Mouse (Mus musculus): ENCODE results near the gene Kcnq4.

Kcnq4 gene

GRCm38 (mm10) chr4:120747941-120748866, at the start of gene Kcnq4:
Gene Kcnq4, minus strand, starts transcription at chr4:120748612.
- peak; percentile 39 for DNase-seq (ENCODE audit: low spot score)

GRCm38 (mm10) chr4:120796687-120797086, 48.3 kb upstream of the Kcnq4 start:
- DNase-seq (ENCODE audit: low spot score): no peak

- DNase-seq (ENCODE audit: low spot score): no peak
Measured at GRCm38 (mm10) chr4:120795646-120796045, 47.2 kb upstream of the Kcnq4 start.

DNA sequence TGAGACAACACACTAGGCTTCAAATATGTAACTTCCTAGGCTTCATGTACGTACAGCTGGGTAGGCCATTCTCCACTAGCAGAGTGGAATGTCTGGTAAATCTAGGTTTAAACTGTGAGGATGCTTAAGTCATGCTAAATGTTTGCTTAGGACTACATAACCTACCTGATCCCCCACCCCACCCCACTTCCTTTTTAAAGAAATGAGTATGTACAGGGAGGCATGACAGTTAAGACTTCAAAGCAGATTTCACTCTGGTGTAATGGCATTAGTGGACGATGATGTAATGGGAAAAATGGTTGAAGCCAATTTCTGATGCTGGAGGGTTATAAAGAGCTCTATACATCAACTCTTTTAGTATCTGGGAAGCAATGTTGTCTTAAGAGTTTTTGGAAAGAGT, 44.5 kb upstream of the Kcnq4 start:
- no peak for DNase-seq (ENCODE audit: low spot score)

- no peak for DNase-seq (ENCODE audit: low spot score)
Measured at GRCm38 (mm10) chr4:120790027-120790426, 41.6 kb upstream of the Kcnq4 start.

DNA sequence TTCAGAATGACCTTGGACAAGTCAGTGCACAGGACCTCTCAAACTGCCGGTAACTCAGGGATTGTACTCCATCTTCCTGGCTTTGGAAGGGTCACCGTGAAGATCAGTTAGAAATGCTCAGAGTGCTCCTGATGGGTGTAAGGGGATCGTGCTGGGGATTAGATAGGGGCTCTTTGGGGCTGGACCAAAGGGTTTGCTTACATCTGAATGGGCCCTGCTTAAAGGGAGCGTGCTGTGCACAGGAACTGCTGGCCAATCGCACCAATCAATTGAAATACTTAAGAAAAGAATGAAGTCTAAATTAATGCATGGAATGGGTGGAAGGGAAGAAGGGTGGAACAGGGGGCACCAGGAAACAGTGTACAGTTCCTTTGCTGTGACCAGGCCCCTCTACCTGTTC, 7.4 kb upstream of the Kcnq4 start:
- no peak for DNase-seq (ENCODE audit: low spot score)

GRCm38 (mm10) chr4:120755299-120755698, 6.9 kb upstream of the Kcnq4 start:
- peak; percentile 89 for DNase-seq (ENCODE audit: low spot score)

- DNase-seq (ENCODE audit: low spot score): peak; percentile 35
Measured at GRCm38 (mm10) chr4:120749601-120750000, 1.2 kb upstream of the Kcnq4 start.

GRCm38 (mm10) chr4:120747243-120747792, 1.1 kb downstream of the Kcnq4 start:
- DNase-seq (ENCODE audit: low spot score): peak; percentile 55

GRCm38 (mm10) chr4:120746552-120747150, 1.8 kb downstream of the Kcnq4 start:
- no peak for DNase-seq (ENCODE audit: low spot score)

- DNase-seq (ENCODE audit: low spot score): no peak
Measured at GRCm38 (mm10) chr4:120745731-120746551, 2.5 kb downstream of the Kcnq4 start.

DNA sequence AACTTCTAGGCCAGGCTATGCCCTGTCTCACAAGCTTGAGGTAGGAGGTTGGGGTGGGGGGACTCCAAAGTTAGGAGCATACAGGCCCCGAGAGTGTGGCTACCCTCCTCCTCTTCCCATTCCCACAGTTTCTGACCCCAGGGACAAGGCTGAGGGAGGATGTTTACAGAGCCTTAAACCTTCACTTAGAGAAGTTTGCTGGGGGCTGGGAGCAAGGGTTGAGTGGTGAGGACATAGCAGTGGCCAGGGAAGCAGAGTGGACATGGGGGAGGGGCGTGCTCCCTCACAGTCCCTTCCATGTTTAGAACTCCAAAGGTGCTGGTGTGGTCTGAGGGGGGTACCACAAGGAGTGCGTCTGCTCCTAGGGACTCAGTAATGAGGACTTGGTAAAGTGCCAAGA, 4.8 kb downstream of the Kcnq4 start:
- no peak for DNase-seq (ENCODE audit: low spot score)

DNA sequence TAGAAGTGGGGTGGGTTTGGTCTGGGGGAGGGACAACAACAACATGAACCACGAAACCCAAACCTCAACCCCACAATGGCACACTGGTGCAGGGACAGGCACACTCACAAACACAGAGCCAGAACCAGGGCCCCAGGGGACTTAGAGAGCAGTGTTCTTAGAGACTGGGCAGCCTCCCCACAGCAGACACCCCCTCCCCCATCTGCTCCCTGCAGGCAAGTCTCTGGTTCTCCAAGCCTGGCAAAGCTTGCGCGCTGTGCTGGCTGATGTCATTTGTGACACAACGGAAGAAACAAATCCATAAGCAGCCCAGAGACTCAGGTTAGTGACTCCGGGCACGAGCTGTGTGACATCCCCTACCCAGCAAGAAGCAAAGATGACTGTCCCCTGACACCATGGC, 7.1 kb downstream of the Kcnq4 start:
- no peak for DNase-seq (ENCODE audit: low spot score)

- no peak for DNase-seq (ENCODE audit: low spot score)
Measured at GRCm38 (mm10) chr4:120734012-120734622, 14.3 kb downstream of the Kcnq4 start.

DNA sequence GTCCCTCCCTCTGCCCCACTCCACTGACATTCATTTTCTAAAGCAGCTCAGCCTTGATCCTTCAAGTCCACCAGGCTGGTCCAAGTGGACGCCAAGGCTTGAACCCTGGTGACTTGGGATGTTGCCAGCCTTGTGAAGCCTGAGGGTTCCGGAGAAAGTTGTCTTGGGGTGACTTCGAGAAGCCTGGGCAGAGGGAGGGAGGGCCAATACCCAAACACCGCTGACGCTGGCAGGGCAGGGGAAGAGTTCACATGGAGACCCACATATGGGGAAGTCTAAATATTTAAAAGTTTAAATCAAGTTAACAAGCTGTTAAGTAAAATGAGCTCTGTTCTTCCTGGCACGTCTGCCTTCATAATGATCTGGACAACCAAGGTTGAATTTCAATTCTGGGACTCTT, 15.7 kb downstream of the Kcnq4 start:
- no peak for DNase-seq (ENCODE audit: low spot score)

- DNase-seq (ENCODE audit: low spot score): peak; percentile 80
Measured at GRCm38 (mm10) chr4:120731030-120731644, 17.3 kb downstream of the Kcnq4 start.

- no peak for DNase-seq (ENCODE audit: low spot score)
Measured at GRCm38 (mm10) chr4:120730574-120730973, 17.8 kb downstream of the Kcnq4 start.

- DNase-seq (ENCODE audit: low spot score): peak; percentile 72
Measured at GRCm38 (mm10) chr4:120730146-120730545, 18.3 kb downstream of the Kcnq4 start.

DNA sequence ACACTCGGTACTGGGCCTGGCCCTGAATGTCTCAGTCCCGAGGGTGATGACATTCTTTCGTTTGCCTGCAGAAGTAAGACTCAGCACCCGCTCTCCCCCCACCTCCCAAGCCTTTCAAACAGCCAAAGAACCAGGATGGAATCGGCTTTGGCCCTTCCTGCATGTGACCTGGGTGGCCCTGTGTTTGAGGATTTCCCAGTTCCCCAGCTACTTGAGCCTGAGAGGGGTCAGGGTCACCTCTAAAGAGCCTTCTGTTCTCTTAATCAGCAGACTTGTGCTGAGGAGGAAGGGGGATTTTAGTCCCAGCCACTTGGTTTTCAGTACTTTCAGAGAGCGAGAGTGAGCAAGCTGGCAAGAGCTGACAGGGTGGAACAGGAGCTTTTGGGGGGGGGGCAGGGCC, 19.0 kb downstream of the Kcnq4 start:
- DNase-seq (ENCODE audit: low spot score): no peak

- no peak for DNase-seq (ENCODE audit: low spot score)
Measured at GRCm38 (mm10) chr4:120727842-120728241, 20.6 kb downstream of the Kcnq4 start.

DNA sequence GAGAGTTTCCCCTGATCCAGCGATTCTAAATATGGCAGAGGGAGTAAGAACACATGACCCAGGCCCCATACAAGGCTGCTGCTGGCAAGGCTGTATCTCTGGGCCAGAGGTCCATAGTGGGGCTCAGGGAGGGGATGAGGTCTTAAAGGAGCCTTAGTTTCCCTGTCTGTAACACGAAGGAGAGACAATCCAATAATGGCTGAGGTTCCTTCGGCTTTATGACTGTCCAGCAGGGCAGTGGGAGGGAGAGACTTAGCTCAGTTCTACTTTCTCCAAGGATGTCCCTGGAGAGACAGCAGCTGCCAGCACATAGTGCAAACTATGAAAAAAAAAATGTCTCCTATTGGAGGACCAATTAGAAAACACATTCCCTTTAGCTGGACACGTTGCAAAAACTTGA, 22.2 kb downstream of the Kcnq4 start:
- DNase-seq (ENCODE audit: low spot score): peak; percentile 58
